Mouse (Mus musculus): ENCODE data around the gene 5031439G07Rik.

DNA sequence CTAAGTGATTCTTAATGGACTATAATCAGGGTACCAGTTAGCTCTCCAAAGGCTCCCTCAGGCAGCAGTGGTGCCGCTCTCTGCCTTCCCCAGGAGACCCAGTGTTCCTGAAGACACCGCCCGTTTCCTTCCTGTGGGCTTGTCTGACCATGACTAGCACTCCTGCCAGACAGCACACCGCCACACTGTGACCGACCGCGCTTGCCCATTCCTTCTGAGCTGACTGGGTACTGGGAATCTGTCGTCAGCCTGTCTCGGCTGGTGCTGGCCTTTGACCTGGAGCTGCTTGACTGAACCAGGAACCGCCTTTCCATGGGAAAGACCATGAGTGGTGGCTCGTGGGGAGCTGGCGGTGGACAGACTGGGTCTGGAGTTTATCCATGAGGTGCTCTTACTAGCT lies 48.2 kb downstream of the 5031439G07Rik start:
- TF ChIP-seq CTCF (IDR thresholded peaks at IDR 0.05; ENCODE audit: low read depth, low read length) (no peak), POLR2A (IDR thresholded peaks at IDR 0.05; ENCODE audit: borderline replicate concordance, low read depth, low read length) (no peak)
